Mouse (Mus musculus) erythroblast, embryonic 14.5 days (primary cell): ENCODE measurements at regions not wholly inside any gene's neighbourhood (a gene's known extent, or its start where the extent isn't known, plus 50 kb on each side); places are given as distances from the start of the nearest gene placed in this dataset.

Experiments used
- H3K27me3 ChIP-seq: 2 replicates; pipeline ENCODE4 v1.6.1; 2012; ENCODE audit warnings: inconsistent platforms; ENCODE audit not compliant: control insufficient read depth
- H3K36me3 ChIP-seq: 2 replicates; pipeline ENCODE4 v1.6.1; 2012; ENCODE audit warnings: mild to moderate bottlenecking, inconsistent platforms; ENCODE audit not compliant: control insufficient read depth
- H3K4me1 ChIP-seq: 2 replicates; pipeline ENCODE4 v1.6.1; 2012; ENCODE audit warnings: inconsistent platforms; ENCODE audit not compliant: control insufficient read depth
- H3K4me3 ChIP-seq: replicated peaks from 2 replicates; pipeline ENCODE3; 2012; ENCODE audit warnings: moderate library complexity, mild to moderate bottlenecking, inconsistent platforms
- H3K9me3 ChIP-seq: 2 replicates; pipeline ENCODE4 v1.6.1; 2012; ENCODE audit warnings: low read length, inconsistent platforms, mixed read lengths; ENCODE audit not compliant: control insufficient read depth
- GATA1 ChIP-seq: IDR thresholded peaks from 2 replicates; pipeline ENCODE4 v1.6.1; 2012; ENCODE audit warnings: low read length, inconsistent platforms, mixed read lengths
- TAL1 ChIP-seq: IDR thresholded peaks from 3 replicates; pipeline ENCODE4 v1.6.1; 2012; ENCODE audit warnings: low read length, inconsistent platforms, mixed read lengths

DNA sequence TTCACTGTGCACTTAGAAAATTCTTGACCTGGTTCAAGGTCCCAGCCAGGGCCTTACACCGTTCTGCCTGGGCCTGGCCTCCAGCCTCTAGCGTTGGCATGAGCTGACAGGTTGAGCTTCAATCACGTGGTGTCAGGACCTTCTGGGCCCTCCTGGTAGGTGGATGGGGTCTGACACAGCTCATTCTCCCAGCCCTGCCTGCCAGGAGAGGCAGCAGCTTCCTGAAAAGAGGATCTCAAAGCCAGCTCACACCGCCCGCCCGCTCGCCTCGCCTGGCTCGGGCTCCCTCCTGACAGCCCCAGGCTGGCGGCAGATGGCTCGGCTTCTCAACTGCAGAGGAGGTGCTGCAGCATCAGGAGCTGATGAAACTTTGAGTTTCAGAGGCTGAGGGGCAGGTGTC is 63.4 kb upstream of the Zc3h12a start:
- no peaks in the 10 kb centered on the region for H3K27me3 ChIP-seq
- H3K36me3 ChIP-seq = no peaks in the 10 kb centered on the region
- no peak overlapping the region for H3K4me3 ChIP-seq
- no peaks in the 10 kb centered on the region for H3K4me1 ChIP-seq
- H3K9me3 ChIP-seq = no peaks in the 10 kb centered on the region
- no peak for TF ChIP-seq TAL1
- TF ChIP-seq GATA1 = no peak

DNA sequence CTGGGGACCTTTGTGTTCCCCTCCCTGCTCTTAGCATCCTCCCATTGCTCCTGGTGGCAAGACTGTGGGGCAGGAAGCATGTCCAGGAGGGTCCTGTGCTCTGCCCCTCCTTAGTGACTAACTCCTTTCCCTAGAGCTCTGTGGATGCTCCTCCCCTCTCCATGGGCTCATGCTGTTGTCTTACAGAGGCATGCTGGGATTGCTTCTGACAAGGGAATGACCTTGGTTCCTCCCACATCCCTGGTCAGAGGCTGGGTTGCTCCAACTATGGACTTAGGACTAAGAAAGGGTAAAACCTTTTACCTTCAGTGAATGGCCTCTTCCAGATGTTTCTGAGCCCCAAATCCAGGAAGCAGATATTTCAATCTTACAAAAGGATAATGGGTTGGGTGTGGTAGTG is 62.3 kb upstream of the Zc3h12a start:
- Histone ChIP-seq H3K9me3 (no peaks in the 10 kb centered on the region), H3K4me3 (no peak overlapping the region), H3K4me1 (no peaks in the 10 kb centered on the region), H3K36me3 (no peaks in the 10 kb centered on the region), H3K27me3 (no peaks in the 10 kb centered on the region)
- no peak for TF ChIP-seq TAL1
- TF ChIP-seq GATA1 = no peak

DNA sequence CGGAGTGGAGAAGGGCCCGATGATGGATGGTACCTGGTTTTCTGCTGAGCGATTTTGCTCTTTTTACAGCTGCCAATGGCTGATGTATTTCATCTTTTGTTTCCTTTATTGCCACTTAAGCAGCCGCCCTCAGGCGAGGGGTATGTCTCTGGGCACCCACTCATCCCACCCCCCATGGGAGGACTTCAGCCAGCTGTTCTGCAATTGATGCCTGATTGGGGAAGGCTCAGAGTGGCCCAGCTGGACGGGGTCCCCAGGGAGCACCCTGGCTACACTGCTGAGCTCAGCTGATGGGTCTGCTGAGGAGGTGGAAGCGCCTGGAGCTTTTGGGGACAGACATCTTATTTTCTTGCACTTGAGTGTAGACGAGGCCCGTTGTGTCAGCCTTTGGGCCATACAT is 58.6 kb upstream of the Zc3h12a start:
- Histone ChIP-seq H3K4me1 (no peaks in the 10 kb centered on the region), H3K9me3 (no peaks in the 10 kb centered on the region), H3K36me3 (no peaks in the 10 kb centered on the region), H3K4me3 (no peak overlapping the region), H3K27me3 (no peaks in the 10 kb centered on the region)
- TF ChIP-seq GATA1 (no peak), TAL1 (no peak)

DNA sequence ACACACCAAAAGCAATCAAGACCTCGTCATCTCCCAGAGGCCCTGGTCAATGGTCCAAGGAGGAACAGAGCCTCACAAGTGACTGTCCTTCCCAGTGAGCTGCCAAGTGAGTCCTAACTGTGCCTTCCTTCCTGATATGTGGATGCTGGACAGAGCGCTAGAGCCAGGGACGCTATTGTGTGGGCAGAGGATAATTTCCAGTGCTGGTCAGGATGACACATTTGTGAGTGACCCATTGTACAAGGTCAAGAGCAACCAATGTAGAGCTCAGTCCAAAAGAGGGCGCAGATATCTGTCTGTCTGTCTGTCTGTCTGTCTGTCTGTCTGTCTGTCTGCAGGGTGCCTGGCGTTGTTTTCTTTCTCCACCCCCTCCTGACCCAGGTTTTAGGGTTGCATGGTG is 57.4 kb upstream of the Zc3h12a start:
- TF ChIP-seq TAL1 (no peak), GATA1 (no peak)
- no peaks in the 10 kb centered on the region for H3K9me3 ChIP-seq
- no peak overlapping the region for H3K4me3 ChIP-seq
- H3K27me3 ChIP-seq = no peaks in the 10 kb centered on the region
- no peaks in the 10 kb centered on the region for H3K4me1 ChIP-seq
- H3K36me3 ChIP-seq = no peaks in the 10 kb centered on the region

DNA sequence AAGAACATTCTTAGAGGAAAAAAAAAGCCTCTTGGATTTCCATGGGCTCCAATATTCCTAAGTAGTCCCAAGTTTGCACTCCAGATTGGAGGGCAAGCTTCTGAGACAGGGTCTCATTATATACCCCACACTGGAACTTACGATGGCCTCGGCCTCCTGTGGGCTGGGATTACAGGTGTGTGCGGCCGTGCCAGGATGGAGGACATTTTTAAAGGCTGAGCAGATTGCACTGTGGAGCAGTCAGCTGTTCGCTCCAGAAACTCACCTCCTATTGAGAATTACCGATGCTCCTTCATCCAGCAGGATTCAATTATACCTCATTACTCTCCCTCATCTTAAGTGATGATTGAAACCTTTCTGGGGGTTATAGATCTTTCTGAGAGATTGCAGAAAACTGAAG is 53.3 kb upstream of the Zc3h12a start:
- H3K9me3 ChIP-seq = no peaks in the 10 kb centered on the region
- H3K4me3 ChIP-seq = no peak overlapping the region
- TF ChIP-seq GATA1 (no peak), TAL1 (no peak)
- H3K4me1 ChIP-seq = no peaks in the 10 kb centered on the region
- H3K36me3 ChIP-seq = no peaks in the 10 kb centered on the region
- no peaks in the 10 kb centered on the region for H3K27me3 ChIP-seq

DNA sequence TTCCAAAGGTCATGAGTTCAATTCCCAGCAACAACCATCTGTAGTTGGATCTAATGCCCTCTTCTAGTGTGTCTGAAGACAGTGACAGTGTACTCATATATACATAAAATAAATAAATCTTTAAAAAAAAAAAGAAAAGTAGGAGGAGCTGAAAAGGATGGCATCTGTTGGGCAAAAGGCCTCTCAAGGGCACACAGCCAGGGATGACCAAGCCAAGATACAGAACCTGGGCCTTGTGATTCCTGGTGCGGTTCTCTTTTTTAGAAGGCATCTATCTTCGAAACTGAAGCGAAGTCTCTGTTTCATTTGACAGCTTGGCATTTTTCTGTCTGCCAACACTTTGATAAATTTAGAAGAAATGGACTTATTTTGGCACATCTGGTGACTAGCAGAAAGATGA is 50.9 kb upstream of the Zc3h12a start:
- Histone ChIP-seq H3K36me3 (no peaks in the 10 kb centered on the region), H3K9me3 (no peaks in the 10 kb centered on the region)
- no peak for TF ChIP-seq GATA1
- TF ChIP-seq TAL1 = no peak

DNA sequence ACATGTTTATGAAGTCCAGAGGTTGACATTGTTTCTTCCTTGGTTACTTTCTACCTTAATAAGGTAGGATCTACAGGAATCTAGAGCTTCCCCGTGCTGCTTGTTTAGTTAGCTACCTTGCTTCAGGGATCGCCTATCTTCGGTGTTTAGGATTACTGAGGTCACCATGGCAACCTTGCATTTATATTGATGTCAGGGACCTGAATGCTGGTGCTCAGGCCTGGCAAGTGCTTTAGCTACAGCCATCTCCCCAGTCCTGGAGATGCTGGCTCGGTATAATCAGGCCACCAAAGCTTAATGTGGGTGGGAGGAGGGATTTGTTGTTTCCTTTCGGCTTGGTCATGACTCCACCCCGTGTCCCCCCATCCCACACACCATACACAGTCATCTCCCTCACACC is 50.0 kb upstream of the Zc3h12a start:
- TF ChIP-seq TAL1 (no peak), GATA1 (no peak)
- Histone ChIP-seq H3K4me1 (no peaks in the 10 kb centered on the region), H3K36me3 (no peaks in the 10 kb centered on the region), H3K27me3 (no peaks in the 10 kb centered on the region), H3K9me3 (no peaks in the 10 kb centered on the region), H3K4me3 (no peak overlapping the region)

More for the DNA sequence above, 50.9 kb upstream of the Zc3h12a start:
- H3K4me1 ChIP-seq = no peaks in the 10 kb centered on the region
- no peak overlapping the region for H3K4me3 ChIP-seq
- no peaks in the 10 kb centered on the region for H3K27me3 ChIP-seq
